Mouse (Mus musculus): Measurements from ENCODE around the gene Pou3f3.

The Pou3f3 gene

GRCm38 (mm10) chr1:42710234-42710633 lies 14.7 kb downstream of the Pou3f3 start:
- DNase-seq (ENCODE audit: low read depth, low spot score), result no peak

GRCm38 (mm10) chr1:42710995-42711394 lies 15.4 kb downstream of the Pou3f3 start:
- DNase-seq (ENCODE audit: low read depth, low spot score), result no peak

GRCm38 (mm10) chr1:42711456-42712310 lies 16.1 kb downstream of the Pou3f3 start:
- DNase-seq (ENCODE audit: low read depth, low spot score), result no peak

GRCm38 (mm10) chr1:42712311-42712690 lies 16.7 kb downstream of the Pou3f3 start:
- no peak for DNase-seq (ENCODE audit: low read depth, low spot score)

- no peak for DNase-seq (ENCODE audit: low read depth, low spot score)
Measured at GRCm38 (mm10) chr1:42713104-42713932, 17.8 kb downstream of the Pou3f3 start.

GRCm38 (mm10) chr1:42714016-42714931 lies 18.7 kb downstream of the Pou3f3 start:
- no peak for DNase-seq (ENCODE audit: low read depth, low spot score)

- DNase-seq (ENCODE audit: low read depth, low spot score), result no peak
Measured at GRCm38 (mm10) chr1:42718549-42718948, 23.0 kb downstream of the Pou3f3 start.

- no peak for DNase-seq (ENCODE audit: low read depth, low spot score)
Measured at GRCm38 (mm10) chr1:42721353-42721752, 25.8 kb downstream of the Pou3f3 start.

GRCm38 (mm10) chr1:42723769-42724300 lies 28.3 kb downstream of the Pou3f3 start:
- no peak for DNase-seq (ENCODE audit: low read depth, low spot score)

GRCm38 (mm10) chr1:42724881-42725280 lies 29.3 kb downstream of the Pou3f3 start:
- DNase-seq (ENCODE audit: low read depth, low spot score), result no peak

GRCm38 (mm10) chr1:42727161-42727560 lies 31.6 kb downstream of the Pou3f3 start:
- no peak for DNase-seq (ENCODE audit: low read depth, low spot score)

GRCm38 (mm10) chr1:42727676-42728075 lies 32.1 kb downstream of the Pou3f3 start:
- no peak for DNase-seq (ENCODE audit: low read depth, low spot score)

- no peak for DNase-seq (ENCODE audit: low read depth, low spot score)
Measured at GRCm38 (mm10) chr1:42741383-42742241, 46.0 kb downstream of the Pou3f3 start.

GRCm38 (mm10) chr1:42742242-42742560 lies 46.6 kb downstream of the Pou3f3 start:
- no peak for DNase-seq (ENCODE audit: low read depth, low spot score)

GRCm38 (mm10) chr1:42745047-42745446 lies 49.5 kb downstream of the Pou3f3 start:
- DNase-seq (ENCODE audit: low read depth, low spot score), result no peak

GRCm38 (mm10) chr1:42749536-42750292 lies 54.1 kb downstream of the Pou3f3 start:
- no peak for DNase-seq (ENCODE audit: low read depth, low spot score)
